Mouse (Mus musculus) CH12.LX (cell line): ENCODE data around the gene Klk9. TPM values are rescaled to one million over a fixed set of nuclear protein-coding genes. Genes with fewer than 3 reads are reported as not detected.

Experiments
- DNase-seq: peaks from one replicate; pipeline ENCODE4 v3.0.0-alpha.2; 2013; ENCODE audit errors: extremely low read depth
- H3K27ac ChIP-seq: 2 replicates; pipeline ENCODE4 v1.5.1; 2012; ENCODE audit warnings: low read depth, mild to moderate bottlenecking, control low read depth, moderate library complexity; ENCODE audit not compliant: insufficient read depth
- H3K27me3 ChIP-seq: replicated peaks from 2 replicates; pipeline ENCODE3; 2012; ENCODE audit warnings: inconsistent platforms
- H3K36me3 ChIP-seq, 2 experiments: replicated peaks in 1 of 2; 2 replicates each; pipeline versions ENCODE3 to v1.6.1; 2012; ENCODE audit warnings: inconsistent platforms in 1 of 2, low read length in 1 of 2, mild to moderate bottlenecking in 1 of 2, mixed read lengths in 1 of 2, moderate library complexity in 1 of 2; ENCODE audit not compliant: control insufficient read depth in 1 of 2, insufficient read depth in 1 of 2
- H3K4me1 ChIP-seq, 2 experiments: 2 replicates each; pipeline ENCODE4 v1.6.1; 2012; ENCODE audit warnings: inconsistent platforms in 1 of 2, moderate library complexity in 1 of 2; ENCODE audit not compliant: insufficient read depth in 2 of 2, control insufficient read depth in 1 of 2
- H3K4me2 ChIP-seq: 2 replicates; pipeline ENCODE4 v1.6.1; 2012; ENCODE audit warnings: low read depth, mild to moderate bottlenecking, control low read depth; ENCODE audit not compliant: poor library complexity, insufficient read depth, severe bottlenecking
- H3K4me3 ChIP-seq, 3 experiments: fragments of 150-350 bp in 1 of 3; sonication (generic) in 1 of 3; replicated peaks in 1 of 3; 2 replicates each; pipeline versions ENCODE3 to v1.5.1; 2011 to 2012; ENCODE audit warnings: low read depth in 2 of 3, low read length in 2 of 3, mild to moderate bottlenecking in 2 of 3, moderate library complexity in 2 of 3, control low read depth in 1 of 3, improper control_type of control experiment in 1 of 3, inconsistent platforms in 1 of 3, mixed read lengths in 1 of 3; ENCODE audit not compliant: poor library complexity in 1 of 3
- H3K79me2 ChIP-seq: replicated peaks from 2 replicates; pipeline ENCODE4 v1.6.1; 2012; ENCODE audit warnings: mild to moderate bottlenecking, moderate library complexity; ENCODE audit not compliant: control insufficient read depth, poor library complexity, insufficient read depth, severe bottlenecking; ENCODE audit errors: extremely low read depth
- H3K9ac ChIP-seq: 2 replicates; pipeline ENCODE4 v1.6.1; 2012; ENCODE audit warnings: low read depth, mild to moderate bottlenecking, control low read depth, moderate library complexity; ENCODE audit not compliant: insufficient read depth
- H3K9me3 ChIP-seq: replicated peaks from 2 replicates; pipeline ENCODE3; 2012; ENCODE audit warnings: low read length, inconsistent platforms, mixed read lengths
- BHLHE40 ChIP-seq: IDR thresholded peaks from 2 replicates; pipeline ENCODE4 v1.6.1; 2011; ENCODE audit warnings: mild to moderate bottlenecking, low read depth, low read length, improper control_type of control experiment
- CHD1 ChIP-seq: IDR thresholded peaks from 2 replicates; pipeline ENCODE4 v1.6.1; 2012; ENCODE audit warnings: low read depth, low read length, improper control_type of control experiment, inconsistent platforms
- E2F4 ChIP-seq: IDR thresholded peaks from 2 replicates; pipeline ENCODE4 v1.6.1; 2011; ENCODE audit warnings: low read depth, low read length, improper control_type of control experiment; ENCODE audit not compliant: insufficient replicate concordance
- EP300 ChIP-seq: IDR thresholded peaks from 2 replicates; pipeline ENCODE4 v1.6.1; 2011; ENCODE audit warnings: low read length, improper control_type of control experiment
- ETS1 ChIP-seq: conservative IDR thresholded peaks from 2 replicates; pipeline ENCODE4 v1.6.1; 2012; ENCODE audit warnings: low read depth, mild to moderate bottlenecking, inconsistent platforms, low read length, improper control_type of control experiment, moderate library complexity
- HCFC1 ChIP-seq: IDR thresholded peaks from 2 replicates; pipeline ENCODE4 v1.6.1; 2012; ENCODE audit warnings: low read depth, mild to moderate bottlenecking, inconsistent platforms, low read length, improper control_type of control experiment
- IRF4 ChIP-seq: IDR thresholded peaks from 2 replicates; pipeline ENCODE4 v1.6.1; 2014; ENCODE audit warnings: low read depth, mild to moderate bottlenecking, inconsistent platforms, low read length, improper control_type of control experiment
- JUND ChIP-seq: conservative IDR thresholded peaks from 2 replicates; pipeline ENCODE4 v1.6.1; 2011; ENCODE audit warnings: low read depth, low read length, improper control_type of control experiment
- KAT2A ChIP-seq: IDR thresholded peaks from 2 replicates; pipeline ENCODE4 v1.6.1; 2012; ENCODE audit warnings: low read length, improper control_type of control experiment, inconsistent platforms; ENCODE audit not compliant: insufficient replicate concordance
- MAFK ChIP-seq: IDR thresholded peaks from 2 replicates; pipeline ENCODE4 v1.6.1; 2011; ENCODE audit warnings: low read length, improper control_type of control experiment; ENCODE audit not compliant: insufficient replicate concordance
- MAZ ChIP-seq: IDR thresholded peaks from 2 replicates; pipeline ENCODE4 v1.6.1; 2012; ENCODE audit warnings: low read depth, mild to moderate bottlenecking, inconsistent platforms, low read length, improper control_type of control experiment, moderate library complexity
- MXI1 ChIP-seq: IDR thresholded peaks from 2 replicates; pipeline ENCODE4 v1.6.1; 2011; ENCODE audit warnings: mild to moderate bottlenecking, low read depth, low read length, improper control_type of control experiment
- NELFE ChIP-seq: IDR thresholded peaks from 2 replicates; pipeline ENCODE4 v1.6.1; 2011; ENCODE audit warnings: low read depth, low read length, improper control_type of control experiment
- NRF1 ChIP-seq: IDR thresholded peaks from 2 replicates; pipeline ENCODE4 v1.6.1; 2014; ENCODE audit warnings: low read depth, mild to moderate bottlenecking, inconsistent platforms, low read length, improper control_type of control experiment, moderate library complexity
- POLR2A ChIP-seq: IDR thresholded peaks from 2 replicates; pipeline ENCODE4 v1.6.1; 2011; ENCODE audit warnings: low read depth, mild to moderate bottlenecking, improper control_type of control experiment, low read length
- POLR2AphosphoS2 ChIP-seq: IDR thresholded peaks from 2 replicates; pipeline ENCODE4 v1.6.1; 2011; ENCODE audit warnings: low read depth, low read length, improper control_type of control experiment
- RAD21 ChIP-seq: IDR thresholded peaks from 2 replicates; pipeline ENCODE4 v1.6.1; 2011; ENCODE audit warnings: low read depth, mild to moderate bottlenecking, low read length, improper control_type of control experiment, moderate library complexity
- SIN3A ChIP-seq: IDR thresholded peaks from 2 replicates; pipeline ENCODE4 v1.6.1; 2012; ENCODE audit warnings: low read length, improper control_type of control experiment, inconsistent platforms
- SMC3 ChIP-seq: IDR thresholded peaks from 2 replicates; pipeline ENCODE4 v1.6.1; 2011; ENCODE audit warnings: low read depth, low read length, improper control_type of control experiment
- TBP ChIP-seq: conservative IDR thresholded peaks from 2 replicates; pipeline ENCODE4 v1.6.1; 2011; ENCODE audit warnings: low read depth, low read length, improper control_type of control experiment
- UBTF ChIP-seq: IDR thresholded peaks from 2 replicates; pipeline ENCODE4 v1.6.1; 2012; ENCODE audit warnings: low read depth, mild to moderate bottlenecking, inconsistent platforms, low read length, improper control_type of control experiment, moderate library complexity
- USF1 ChIP-seq: IDR thresholded peaks from 2 replicates; pipeline ENCODE4 v1.6.1; 2014; ENCODE audit warnings: low read depth, mild to moderate bottlenecking, inconsistent platforms, low read length, improper control_type of control experiment
- USF2 ChIP-seq: conservative IDR thresholded peaks from 2 replicates; pipeline ENCODE4 v1.6.1; 2011; ENCODE audit warnings: low read depth, low read length, improper control_type of control experiment
- ZKSCAN1 ChIP-seq: IDR thresholded peaks from 2 replicates; pipeline ENCODE4 v1.6.1; 2012; ENCODE audit warnings: low read depth, inconsistent platforms, low read length, improper control_type of control experiment, borderline replicate concordance
- ZMIZ1 ChIP-seq: IDR thresholded peaks from 2 replicates; pipeline ENCODE4 v1.6.1; 2012; ENCODE audit warnings: low read depth, mild to moderate bottlenecking, inconsistent platforms, low read length, improper control_type of control experiment
- ZNF384 ChIP-seq: IDR thresholded peaks from 2 replicates; pipeline ENCODE4 v1.6.1; 2012; ENCODE audit warnings: low read depth, low read length, improper control_type of control experiment, inconsistent platforms
- dilution Hi-C: fragments of 300-500 bp; cut with MboI; formaldehyde crosslinking; loops from 2 replicates; pipeline ENCODE4 v1.14.3; 2020; ENCODE audit warnings: low sequenced_read_pairs; ENCODE audit not compliant: extremely low pct_unique_long_range_greater_than_20kb, extremely low pct_ligation_motif_present
- in situ Hi-C: fragments of 300-500 bp; cut with MboI; formaldehyde crosslinking; loops from 3 replicates; pipeline ENCODE4 v1.14.3; 2019; ENCODE audit warnings: low sequenced_read_pairs, low pct_ligation_motif_present, low pct_unique_long_range_greater_than_20kb, mixed read lengths
- polyA plus RNA-seq: library from polyadenylated mRNA; unstranded; fragments of >175 nt; gene quantifications from 2 replicates; pipeline ENCODE4 v1.2.1, GENCODE M21; 2012; ENCODE audit warnings: low read depth; ENCODE audit not compliant: insufficient read length
- total RNA-seq, 2 experiments: library from RNA; depleted of rRNA; stranded (reverse); fragments of 300-350 nt in 1 of 2; fragments of >200 nt in 1 of 2; gene quantifications; 2 replicates each; pipeline ENCODE4 v1.2.3; 2012 to 2014

The Klk9 gene
- total and polyA plus RNA-seq, 3 experiments = 0.08 TPM; not detected in 2

GRCm38 (mm10) chr7:43826056-43826455 lies 34.4 kb downstream of the Klk9 start:
- no peak overlapping the region for H3K4me3 ChIP-seq
- H3K4me2 ChIP-seq = no peak overlapping the region
- H3K4me1 ChIP-seq = peaks cover 0 to 3% of the 10 kb centered on the region in 2 experiments; a peak in 1 of 4 replicates
- no peaks in the 10 kb centered on the region for H3K36me3 ChIP-seq
- H3K9me3 ChIP-seq = no peaks in the 10 kb centered on the region
- no peak for DNase-seq
- H3K27me3 ChIP-seq = peaks cover 92% of the 10 kb centered on the region
- no peak overlapping the region for H3K9ac ChIP-seq
- dilution Hi-C loops = no loop called here
- H3K79me2 ChIP-seq = no peaks in the 10 kb centered on the region
- TF ChIP-seq MAFK (no peak), UBTF (no peak), ZKSCAN1 (no peak), CHD1 (no peak), MXI1 (no peak), SIN3A (no peak), NELFE (no peak), USF2 (no peak)
- no peak overlapping the region for H3K27ac ChIP-seq
- in situ Hi-C loops = no loop called here

- Histone ChIP-seq H3K79me2 (no peaks in the 10 kb centered on the region), H3K27me3 (peaks cover 90% of the 10 kb centered on the region), H3K4me3 (no peak overlapping the region), H3K4me2 (no peak overlapping the region), H3K4me1 (peaks cover 0 to 3% of the 10 kb centered on the region in 2 experiments; a peak in 1 of 4 replicates), H3K9ac (no peak overlapping the region), H3K36me3 (no peaks in the 10 kb centered on the region), H3K9me3 (no peaks in the 10 kb centered on the region), H3K27ac (no peak overlapping the region)
- in situ Hi-C loops = no loop called here
- DNase-seq = no peak
- dilution Hi-C loops = no loop called here
- no peak for TF ChIP-seq JUND
- TF ChIP-seq MAZ = no peak
- TF ChIP-seq ZNF384 = no peak
- no peak for TF ChIP-seq UBTF
- TF ChIP-seq SIN3A = no peak
- no peak for TF ChIP-seq NELFE
- no peak for TF ChIP-seq ETS1
- no peak for TF ChIP-seq USF2
- no peak for TF ChIP-seq IRF4
- TF ChIP-seq, all 38 proteins: peak for 0
These were observed 36.0 kb downstream of the Klk9 start for GRCm38 (mm10) chr7:43827706-43828105.

- in situ Hi-C loops (no loop called here), dilution Hi-C loops (no loop called here)
- Histone ChIP-seq H3K27ac (no peak overlapping the region), H3K9ac (no peak overlapping the region), H3K36me3 (no peaks in the 10 kb centered on the region), H3K4me1 (peaks cover 0 to 3% of the 10 kb centered on the region in 2 experiments; a peak in 1 of 4 replicates), H3K9me3 (no peaks in the 10 kb centered on the region), H3K79me2 (no peaks in the 10 kb centered on the region), H3K4me3 (no peak overlapping the region), H3K4me2 (no peak overlapping the region), H3K27me3 (peaks cover 87% of the 10 kb centered on the region)
- no peak for DNase-seq
- TF ChIP-seq TBP = no peak
- TF ChIP-seq USF2 = no peak
- no peak for TF ChIP-seq MXI1
- no peak for TF ChIP-seq EP300
- TF ChIP-seq POLR2A = no peak
- TF ChIP-seq UBTF = no peak
- TF ChIP-seq HCFC1 = no peak
- no peak for TF ChIP-seq RAD21
- no peak for TF ChIP-seq SMC3
- no peak for TF ChIP-seq KAT2A
- no peak for TF ChIP-seq NRF1
- TF ChIP-seq POLR2AphosphoS2 = no peak
- TF ChIP-seq E2F4 = no peak
- TF ChIP-seq ZMIZ1 = no peak
- TF ChIP-seq ZKSCAN1 = no peak
- TF ChIP-seq MAFK = no peak
- TF ChIP-seq USF1 = no peak
- no peak for TF ChIP-seq BHLHE40
These were observed 37.3 kb downstream of the Klk9 start for GRCm38 (mm10) chr7:43829006-43829405.
